Mouse (Mus musculus) lung, embryonic 14.5 days (tissue): ENCODE results near the gene Ssbp4. TPM values are rescaled to one million over a fixed set of nuclear protein-coding genes. Genes with fewer than 3 reads are reported as not detected.

Source experiments
- ATAC-seq: fragments of 200-750 bp; cut with Nextera tagmentation; 2 replicates; pipeline ENCODE4 v1.8.0; 2017; ENCODE audit warnings: mild to moderate bottlenecking, moderate TSS enrichment, moderate library complexity; ENCODE audit not compliant: insufficient read depth
- DNase-seq: peaks from one replicate; pipeline ENCODE4 v3.0.0-alpha.2; 2015
- H3K27ac ChIP-seq: fragments of 300-500 bp; sonication (generic); 2 replicates; pipeline ENCODE4 v1.5.1; 2014; ENCODE audit warnings: low read depth, mild to moderate bottlenecking, moderate library complexity
- H3K27me3 ChIP-seq: fragments of 300-500 bp; sonication (generic); 2 replicates; pipeline ENCODE4 v1.6.1; 2014; ENCODE audit warnings: low read length, control low read depth; ENCODE audit not compliant: insufficient read depth
- H3K36me3 ChIP-seq: fragments of 300-500 bp; sonication (generic); 2 replicates; pipeline ENCODE4 v1.6.1; 2014; ENCODE audit warnings: control low read depth; ENCODE audit not compliant: insufficient read depth
- H3K4me1 ChIP-seq: fragments of 300-500 bp; sonication (generic); 2 replicates; pipeline ENCODE4 v1.6.1; 2014; ENCODE audit warnings: antibody characterized with exemption, control low read depth; ENCODE audit not compliant: insufficient read depth
- H3K4me2 ChIP-seq: fragments of 300-500 bp; sonication (generic); 2 replicates; pipeline ENCODE4 v1.6.1; 2014; ENCODE audit warnings: mild to moderate bottlenecking
- H3K4me3 ChIP-seq: fragments of 300-500 bp; sonication (generic); 2 replicates; pipeline ENCODE4 v1.5.1; 2014; ENCODE audit warnings: low read depth, low read length
- H3K9ac ChIP-seq: fragments of 300-500 bp; sonication (generic); 2 replicates; pipeline ENCODE4 v1.6.1; 2014
- H3K9me3 ChIP-seq: fragments of 300-500 bp; sonication (generic); 2 replicates; pipeline ENCODE4 v1.6.1; 2016; ENCODE audit warnings: low read depth, low read length, control low read depth
- CTCF ChIP-seq: IDR thresholded peaks from 2 replicates; pipeline ENCODE4 v1.5.1; 2016; ENCODE audit warnings: antibody characterized with exemption, low read depth
- WGBS: fragments of 180-500 bp; shearing (Covaris S2); extraction: QIAGEN DNeasy Blood & Tissue Kit; methylation state at CpG from one replicate; pipeline ENCODE4 v1.1.7; 2014; 5-methylcytosine and 5-hydroxymethylcytosine counted together
- polyA plus RNA-seq: library from polyadenylated mRNA; unstranded; fragments of >200 nt; fragmentation: Nextera tagmentation; extraction: Ambion mirVana; gene quantifications from 2 replicates; pipeline ENCODE4 v1.2.1, GENCODE M21; 2014

Gene Ssbp4
- polyA plus RNA-seq, 1 experiment from 2014 or later: 143 TPM

GRCm38 (mm10) chr8:70632346-70632892, 23.7 kb upstream of the Ssbp4 start, which contains the start of gene Gdf15:
Gene Gdf15, minus strand, starts transcription at chr8:70632456.
- peak within 1 kb of the TSS; percentile 8; the same call in 1 of the 2 replicates for H3K4me3 ChIP-seq
- peak within 1 kb of the TSS; percentile 29; the same call in 1 of the 2 replicates for H3K4me2 ChIP-seq
- WGBS: 66% methylated on average over 6 of the region's 6 CpGs
- H3K27ac ChIP-seq: no peak within 1 kb of the TSS
- TF ChIP-seq CTCF: no peak
- H3K4me1 ChIP-seq: peaks cover 10% of the 10 kb centered on the region; the same call in 1 of the 2 replicates
- no peaks in the 10 kb centered on the region for H3K36me3 ChIP-seq
- H3K27me3 ChIP-seq: 0 out of 2 replicates have a peak, but pooled peaks cover 10% of the 10 kb centered on the region
- no peaks in the 10 kb centered on the region for H3K9me3 ChIP-seq
- no peak for DNase-seq
- 0 out of 2 replicates have a peak within 1 kb of the TSS, but pooled peaks have one; percentile 6 for H3K9ac ChIP-seq
- no peak for ATAC-seq

DNA sequence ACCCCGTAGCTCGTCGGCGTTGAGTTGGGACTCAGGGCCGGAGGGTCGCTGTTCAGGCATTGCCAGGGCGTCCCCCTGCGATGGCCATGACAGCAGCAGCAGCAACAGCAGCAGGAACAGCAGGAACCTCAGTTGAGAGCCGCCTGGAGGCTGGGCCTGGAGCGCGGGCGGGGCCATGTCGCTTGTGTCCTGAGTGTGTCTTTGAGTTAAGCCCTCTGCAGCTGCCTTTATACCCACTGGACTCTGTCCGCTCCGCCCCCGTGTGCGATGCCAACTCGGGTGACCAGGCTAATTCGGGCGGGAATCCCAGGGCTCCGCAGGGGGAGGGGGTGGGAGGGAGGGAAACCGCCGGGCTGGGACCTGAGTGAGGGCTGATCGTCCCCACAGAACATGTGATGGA, 22.8 kb upstream of the Ssbp4 start:
- Histone ChIP-seq H3K36me3 (no peaks in the 10 kb centered on the region), H3K27ac (no peak overlapping the region), H3K27me3 (0 out of 2 replicates have a peak, but pooled peaks cover 10% of the 10 kb centered on the region), H3K4me3 (peak overlapping the region; percentile 8; the same call in 1 of the 2 replicates), H3K4me2 (peak overlapping the region; percentile 29; the same call in 1 of the 2 replicates), H3K9me3 (no peaks in the 10 kb centered on the region), H3K9ac (0 out of 2 replicates have a peak overlapping the region, but pooled peaks have one; percentile 6), H3K4me1 (peaks cover 10% of the 10 kb centered on the region; the same call in 1 of the 2 replicates)
- peak; percentile 41 for DNase-seq
- 19% methylated on average over 24 of the region's 24 CpGs for WGBS
- no peak for ATAC-seq
- TF ChIP-seq CTCF: no peak

GRCm38 (mm10) chr8:70630532-70631381, 22.1 kb upstream of the Ssbp4 start:
- peaks cover 10% of the 10 kb centered on the region; the same call in 1 of the 2 replicates for H3K4me1 ChIP-seq
- H3K36me3 ChIP-seq: no peaks in the 10 kb centered on the region
- no peak overlapping the region for H3K27ac ChIP-seq
- DNase-seq (peak; percentile 82), ATAC-seq (peak; percentile 51)
- peak overlapping the region; percentile 8; the same call in 1 of the 2 replicates for H3K4me3 ChIP-seq
- H3K9ac ChIP-seq: 0 out of 2 replicates have a peak overlapping the region, but pooled peaks have one; percentile 6
- no peaks in the 10 kb centered on the region for H3K9me3 ChIP-seq
- WGBS: 13% methylated on average over 22 of the region's 22 CpGs
- H3K4me2 ChIP-seq: peak overlapping the region; percentile 68
- TF ChIP-seq CTCF: no peak
- 0 out of 2 replicates have a peak, but pooled peaks cover 10% of the 10 kb centered on the region for H3K27me3 ChIP-seq

DNA sequence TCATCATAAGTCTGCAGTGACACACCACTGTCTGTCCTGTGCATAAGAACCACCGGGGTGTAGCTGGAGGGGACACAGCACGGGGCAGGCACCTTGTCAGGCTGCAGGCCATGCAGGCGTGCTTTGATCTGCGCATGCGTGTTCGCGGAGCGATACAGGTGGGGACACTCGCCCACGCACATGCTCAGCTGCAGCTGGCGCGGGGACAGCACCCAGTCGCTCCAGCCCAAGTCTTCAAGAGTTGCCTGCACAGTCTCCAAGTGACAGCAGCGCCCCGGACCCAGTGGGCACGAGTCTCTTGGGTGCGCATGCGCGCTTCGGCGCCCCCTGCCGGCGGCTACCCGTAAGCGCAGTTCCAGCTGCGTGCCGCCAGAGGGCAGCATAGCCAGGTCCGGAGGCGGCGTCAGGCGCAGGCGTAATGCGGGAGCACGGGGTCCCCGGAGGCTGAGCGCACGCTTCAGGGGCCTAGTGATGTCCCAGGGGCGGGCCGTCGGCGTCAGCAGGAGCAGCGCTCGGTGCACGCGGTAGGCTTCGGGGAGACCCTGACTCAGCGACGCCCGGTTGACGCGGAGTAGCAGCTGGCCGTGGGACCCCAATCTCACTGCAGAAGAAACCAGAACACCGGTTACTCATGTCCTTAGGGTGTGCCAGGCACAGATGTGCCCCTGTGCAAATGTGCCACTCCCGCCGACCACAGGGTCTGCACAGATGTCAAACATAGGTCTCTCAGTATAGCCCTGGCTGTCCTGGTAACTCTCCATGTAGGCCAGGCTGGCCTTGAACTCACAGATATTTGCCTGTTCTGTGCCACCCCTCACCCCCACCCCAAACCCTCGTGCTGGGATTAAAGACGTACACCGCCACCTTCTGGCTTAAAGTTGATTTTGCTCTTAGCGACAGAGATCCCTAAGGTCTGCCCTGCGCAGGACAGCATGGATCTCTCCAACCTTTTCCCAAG, 21.2 kb upstream of the Ssbp4 start:
- Histone ChIP-seq H3K4me2 (peak overlapping the region; percentile 68), H3K9ac (peak overlapping the region; percentile 51), H3K27me3 (0 out of 2 replicates have a peak, but pooled peaks cover 10% of the 10 kb centered on the region), H3K9me3 (no peaks in the 10 kb centered on the region), H3K4me1 (peaks cover 10% of the 10 kb centered on the region; the same call in 1 of the 2 replicates), H3K27ac (peak overlapping the region; percentile 43), H3K36me3 (no peaks in the 10 kb centered on the region), H3K4me3 (peak overlapping the region; percentile 46)
- ATAC-seq (peak; percentile 94), DNase-seq (peak; percentile 93)
- TF ChIP-seq CTCF: peak; percentile 100
- under 1% methylated on average over 60 of the region's 60 CpGs for WGBS

DNA sequence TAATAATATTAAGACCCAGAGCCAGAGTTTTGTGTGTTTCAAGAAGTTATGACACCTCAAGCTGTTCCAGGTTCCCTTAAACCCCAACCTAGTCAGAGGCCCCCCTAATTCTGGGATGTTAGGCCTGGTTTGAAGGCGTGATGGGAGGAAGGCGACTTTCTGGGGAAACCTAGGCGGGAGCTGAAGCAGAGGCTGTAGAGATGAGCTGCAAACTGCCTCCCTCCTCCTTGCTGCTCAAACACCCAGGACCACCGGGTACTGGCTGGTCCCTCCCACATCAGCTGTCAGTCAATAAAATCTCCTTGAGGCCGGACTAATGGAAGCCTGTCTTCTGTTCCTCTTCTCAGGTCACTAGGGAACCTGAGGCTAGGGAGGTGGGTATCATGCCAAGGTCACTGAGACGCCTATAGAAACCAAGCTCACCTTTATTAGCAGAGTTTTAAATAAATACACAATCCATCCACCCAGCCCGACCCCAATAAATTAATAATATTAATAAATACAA, 20.4 kb upstream of the Ssbp4 start:
- Histone ChIP-seq H3K27me3 (0 out of 2 replicates have a peak, but pooled peaks cover 10% of the 10 kb centered on the region), H3K36me3 (no peaks in the 10 kb centered on the region), H3K4me2 (peak overlapping the region; percentile 68), H3K27ac (peak overlapping the region; percentile 43; the same call in 1 of the 2 replicates), H3K4me3 (peak overlapping the region; percentile 46), H3K9ac (peak overlapping the region; percentile 51; the same call in 1 of the 2 replicates), H3K4me1 (peaks cover 6% of the 10 kb centered on the region; the same call in 1 of the 2 replicates), H3K9me3 (no peaks in the 10 kb centered on the region)
- DNase-seq (no peak), ATAC-seq (no peak)
- 50% methylated on average over 7 of the region's 7 CpGs for WGBS
- TF ChIP-seq CTCF: no peak

- WGBS: 83% methylated on average over 5 of the region's 5 CpGs
- ATAC-seq (no peak), DNase-seq (no peak)
- no peak for TF ChIP-seq CTCF
- Histone ChIP-seq H3K27ac (no peak overlapping the region), H3K4me1 (peaks cover 4% of the 10 kb centered on the region; the same call in 1 of the 2 replicates), H3K9me3 (no peaks in the 10 kb centered on the region), H3K27me3 (0 out of 2 replicates have a peak, but pooled peaks cover 7% of the 10 kb centered on the region), H3K9ac (no peak overlapping the region), H3K4me3 (no peak overlapping the region), H3K36me3 (no peaks in the 10 kb centered on the region), H3K4me2 (no peak overlapping the region)
Observed at GRCm38 (mm10) chr8:70627041-70627440, 18.4 kb upstream of the Ssbp4 start.
